Mouse (Mus musculus) embryonic facial prominence, embryonic 15.5 days (tissue): ENCODE results near the gene Palld. TPM values are rescaled to one million over a fixed set of nuclear protein-coding genes. Genes with fewer than 3 reads are reported as not detected.
A peak's percentile ranks its signal among the peaks of the same experiment; 100 is the strongest.

ENCODE experiments used
- ATAC-seq: fragments of 200-750 bp; cut with Nextera tagmentation; 2 replicates; pipeline ENCODE4 v1.8.0; 2017; ENCODE audit warnings: low read depth, moderate TSS enrichment; ENCODE audit not compliant: insufficient number of reproducible peaks, low FRiP score, low TSS enrichment
- H3K27ac ChIP-seq: fragments of 300-500 bp; sonication (generic); replicated peaks from 2 replicates; pipeline ENCODE4 v1.5.1; 2015; ENCODE audit warnings: mild to moderate bottlenecking, inconsistent platforms
- H3K27me3 ChIP-seq: fragments of 300-500 bp; sonication (generic); 2 replicates; pipeline ENCODE4 v1.6.1; 2015; ENCODE audit warnings: inconsistent platforms
- H3K36me3 ChIP-seq: fragments of 300-500 bp; sonication (generic); 2 replicates; pipeline ENCODE4 v1.6.1; 2015; ENCODE audit warnings: mild to moderate bottlenecking, inconsistent platforms
- H3K4me1 ChIP-seq: fragments of 300-500 bp; sonication (generic); 2 replicates; pipeline ENCODE4 v1.6.1; 2015; ENCODE audit warnings: inconsistent platforms
- H3K4me2 ChIP-seq: fragments of 300-500 bp; sonication (generic); replicated peaks from 2 replicates; pipeline ENCODE4 v1.6.1; 2015; ENCODE audit warnings: mild to moderate bottlenecking, inconsistent platforms
- H3K4me3 ChIP-seq: fragments of 300-500 bp; sonication (generic); replicated peaks from 2 replicates; pipeline ENCODE4 v1.5.1; 2015; ENCODE audit warnings: mild to moderate bottlenecking, inconsistent platforms
- H3K9ac ChIP-seq: fragments of 300-500 bp; sonication (generic); 2 replicates; pipeline ENCODE4 v1.6.1; 2015; ENCODE audit warnings: inconsistent platforms
- H3K9me3 ChIP-seq: fragments of 300-500 bp; sonication (generic); replicated peaks from 2 replicates; pipeline ENCODE4 v1.6.1; 2016; ENCODE audit warnings: inconsistent platforms
- WGBS: fragments of 180-500 bp; shearing (Covaris S2); methylation state at CpG from one replicate; pipeline ENCODE4 v1.1.7; 2015; 5-methylcytosine and 5-hydroxymethylcytosine counted together
- polyA plus RNA-seq: library from polyadenylated mRNA; unstranded; fragments of >200 nt; fragmentation: Nextera tagmentation; extraction: Ambion mirVana; gene quantifications from 2 replicates; pipeline ENCODE4 v1.2.1, GENCODE M21; 2015

The Palld gene
- polyA plus RNA-seq, 1 experiment from 2014 or later, result 141 TPM

DNA sequence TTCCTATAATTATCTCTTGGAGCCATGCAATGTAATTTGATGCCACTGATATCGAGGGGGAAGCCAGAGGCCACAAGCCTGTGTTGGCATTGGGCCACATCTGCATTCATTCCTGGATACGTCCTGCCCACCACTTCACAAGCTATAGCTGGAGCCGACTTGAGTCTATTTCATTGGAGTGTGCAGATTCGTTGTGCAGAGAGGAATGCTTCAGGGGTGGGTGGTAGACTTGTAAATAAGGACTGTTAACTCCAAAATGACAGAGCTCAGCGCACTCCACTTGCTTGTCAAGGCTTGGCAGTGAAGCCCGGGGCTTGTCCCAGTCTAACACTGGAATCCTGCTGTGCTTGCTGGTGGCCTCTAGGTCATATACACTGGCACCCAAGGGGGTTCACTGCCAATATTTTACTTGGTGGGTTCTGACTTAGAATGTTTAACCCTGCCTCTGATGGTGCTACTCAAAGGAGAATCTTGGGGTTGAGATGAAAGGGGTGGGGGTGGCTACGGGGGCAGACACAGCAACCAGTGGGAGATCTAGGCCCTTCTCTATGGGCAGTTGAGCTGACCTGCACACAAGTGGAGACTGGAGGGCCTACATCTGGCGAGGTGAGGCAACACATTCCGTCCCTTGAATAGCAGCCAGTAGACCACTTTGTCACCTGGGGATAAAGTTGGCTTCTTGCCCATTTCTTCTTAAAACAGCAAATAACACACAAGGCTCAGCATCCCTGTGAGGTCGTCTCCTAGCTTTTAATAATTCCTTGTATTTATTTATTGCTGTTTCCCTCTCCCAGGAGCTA, 157.1 kb downstream of the Palld start:
- peak; percentile 67 for ATAC-seq
- peaks cover 25% of the 10 kb centered on the region for H3K4me1 ChIP-seq
- peaks cover 4% of the 10 kb centered on the region; the same call in 1 of the 2 replicates for H3K36me3 ChIP-seq
- no peak overlapping the region for H3K9ac ChIP-seq
- 32% methylated on average over 10 of the region's 10 CpGs for WGBS
- H3K4me2 ChIP-seq, result no peak overlapping the region
- H3K4me3 ChIP-seq, result no peak overlapping the region
- no peaks in the 10 kb centered on the region for H3K9me3 ChIP-seq
- H3K27ac ChIP-seq, result peak overlapping the region; percentile 63
- no peaks in the 10 kb centered on the region for H3K27me3 ChIP-seq

DNA sequence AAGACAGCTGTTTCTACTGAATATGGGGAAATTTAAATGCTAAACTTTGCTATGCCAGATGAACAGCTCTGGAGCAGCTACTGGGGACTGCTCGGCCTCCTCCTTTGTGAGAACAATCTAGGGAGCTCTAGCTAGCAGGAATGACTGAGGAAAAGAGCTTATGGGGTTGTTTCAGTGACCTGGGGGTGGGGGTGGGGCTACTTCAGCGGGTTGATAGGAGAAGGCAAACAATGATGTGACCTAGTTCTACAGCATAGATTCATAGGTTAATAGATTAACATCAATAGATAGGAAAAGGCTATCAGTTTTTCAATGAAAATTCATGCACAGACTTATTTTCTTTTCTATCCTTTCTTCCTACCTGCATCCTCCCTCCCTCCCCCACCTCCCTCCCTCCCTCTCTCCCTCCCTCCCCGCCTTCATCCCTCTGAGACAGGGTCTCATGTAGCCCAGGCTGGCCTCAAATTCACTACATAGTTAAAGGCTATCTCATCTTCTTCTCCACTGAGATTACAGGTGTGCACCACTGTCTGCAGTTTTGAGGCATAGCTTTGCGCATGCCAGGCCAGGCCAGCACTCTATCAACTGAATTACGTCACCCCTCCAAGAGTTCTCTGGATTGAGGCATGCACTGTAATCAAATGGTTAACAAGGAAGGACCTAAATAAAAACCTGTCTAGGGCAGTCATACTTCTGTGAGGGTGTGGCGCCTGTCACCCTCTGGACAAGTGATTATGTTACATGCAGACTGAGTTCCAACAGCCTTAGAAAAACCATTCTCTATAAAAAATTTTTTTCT, 158.5 kb downstream of the Palld start:
- no peak for ATAC-seq

DNA sequence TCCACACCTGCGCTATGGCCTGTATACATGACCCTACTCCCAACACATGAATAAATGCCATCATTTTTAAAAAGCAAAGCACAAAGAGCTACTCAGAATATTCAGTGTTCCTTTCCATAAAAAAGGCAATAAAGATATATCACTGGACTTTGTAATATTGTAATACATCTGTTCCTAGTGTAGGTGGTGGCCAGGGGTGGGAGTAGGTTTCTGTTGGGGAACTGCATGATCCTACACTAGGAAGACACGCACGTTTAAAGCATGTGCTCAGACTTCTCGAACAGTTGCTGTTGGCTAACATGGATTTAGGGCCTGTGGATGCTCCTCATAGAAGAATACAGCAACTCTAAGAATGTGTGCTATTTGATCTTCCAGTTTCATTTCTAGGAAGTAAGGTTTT, 165.0 kb downstream of the Palld start:
- H3K4me1 ChIP-seq, result 0 out of 2 replicates have a peak, but pooled peaks cover 10% of the 10 kb centered on the region
- no peak overlapping the region for H3K9ac ChIP-seq
- ATAC-seq, result no peak
- H3K4me3 ChIP-seq, result no peak overlapping the region
- no peaks in the 10 kb centered on the region; the same call in 1 of the 2 replicates for H3K36me3 ChIP-seq
- no peaks in the 10 kb centered on the region for H3K27me3 ChIP-seq
- 78% methylated on average over 4 of the region's 4 CpGs for WGBS
- H3K4me2 ChIP-seq, result no peak overlapping the region
- no peak overlapping the region for H3K27ac ChIP-seq
- no peaks in the 10 kb centered on the region for H3K9me3 ChIP-seq

More for the DNA sequence above, 158.5 kb downstream of the Palld start:
- Histone ChIP-seq H3K27me3 (no peaks in the 10 kb centered on the region), H3K4me3 (no peak overlapping the region), H3K9ac (no peak overlapping the region), H3K4me2 (no peak overlapping the region), H3K9me3 (no peaks in the 10 kb centered on the region), H3K27ac (no peak overlapping the region), H3K36me3 (no peaks in the 10 kb centered on the region), H3K4me1 (peaks cover 25% of the 10 kb centered on the region)
- WGBS, result 65% methylated on average over 6 of the region's 6 CpGs

DNA sequence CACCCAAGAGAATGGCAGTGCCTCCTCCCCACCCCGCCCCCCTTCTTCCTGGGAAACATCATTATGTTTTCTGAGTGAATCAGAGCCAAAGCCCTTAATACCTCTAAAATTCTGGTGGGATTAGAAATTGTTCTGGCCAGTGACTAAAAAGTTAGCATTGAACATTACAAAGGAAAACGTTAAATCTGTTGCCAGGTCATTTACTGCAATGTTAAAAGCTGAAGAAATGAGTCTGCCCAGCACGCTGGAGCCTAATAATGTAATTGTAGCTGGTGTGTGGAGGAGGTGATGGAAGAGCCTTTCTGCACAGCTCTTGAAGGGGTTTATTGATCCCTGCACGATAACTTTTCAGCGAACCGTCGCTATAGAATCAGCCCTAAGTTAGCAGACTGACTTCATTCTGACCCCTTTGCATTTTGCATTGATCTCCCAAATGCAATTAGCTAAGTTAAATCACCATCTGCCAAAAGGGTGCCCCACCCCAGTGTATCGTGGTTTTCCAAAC, 165.7 kb downstream of the Palld start:
- no peak overlapping the region for H3K4me3 ChIP-seq
- no peak overlapping the region for H3K9ac ChIP-seq
- H3K4me1 ChIP-seq, result 0 out of 2 replicates have a peak, but pooled peaks cover 10% of the 10 kb centered on the region
- no peak overlapping the region for H3K4me2 ChIP-seq
- no peak for ATAC-seq
- no peaks in the 10 kb centered on the region for H3K27me3 ChIP-seq
- H3K9me3 ChIP-seq, result no peaks in the 10 kb centered on the region
- 74% methylated on average over 8 of the region's 8 CpGs for WGBS
- no peaks in the 10 kb centered on the region; the same call in 1 of the 2 replicates for H3K36me3 ChIP-seq
- no peak overlapping the region for H3K27ac ChIP-seq

DNA sequence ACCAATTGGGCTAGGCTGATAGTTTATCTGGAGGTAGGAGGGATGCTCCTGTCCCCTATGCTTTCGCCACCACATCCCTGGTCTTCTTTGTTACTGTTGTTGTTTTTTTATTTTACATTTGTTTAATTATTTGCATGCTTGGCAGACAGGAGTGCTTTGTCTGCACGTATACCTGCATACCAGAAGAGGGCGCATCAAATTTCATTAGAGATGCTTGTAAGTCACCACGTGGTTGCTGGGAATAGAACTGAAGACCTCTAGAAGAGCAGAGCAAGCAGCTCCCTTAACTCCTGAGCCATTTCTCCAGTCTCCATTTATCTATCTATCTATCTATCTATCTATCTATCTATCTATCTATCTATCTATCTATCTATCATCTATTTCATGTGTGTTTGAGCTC, 166.4 kb downstream of the Palld start:
- 52% methylated on average over 4 of the region's 4 CpGs for WGBS
- Histone ChIP-seq H3K36me3 (peaks cover 1% of the 10 kb centered on the region; the same call in 1 of the 2 replicates), H3K27me3 (no peaks in the 10 kb centered on the region), H3K4me1 (peaks cover 14% of the 10 kb centered on the region), H3K9me3 (no peaks in the 10 kb centered on the region), H3K27ac (no peak overlapping the region), H3K4me2 (no peak overlapping the region), H3K4me3 (no peak overlapping the region), H3K9ac (no peak overlapping the region)
- ATAC-seq, result no peak

DNA sequence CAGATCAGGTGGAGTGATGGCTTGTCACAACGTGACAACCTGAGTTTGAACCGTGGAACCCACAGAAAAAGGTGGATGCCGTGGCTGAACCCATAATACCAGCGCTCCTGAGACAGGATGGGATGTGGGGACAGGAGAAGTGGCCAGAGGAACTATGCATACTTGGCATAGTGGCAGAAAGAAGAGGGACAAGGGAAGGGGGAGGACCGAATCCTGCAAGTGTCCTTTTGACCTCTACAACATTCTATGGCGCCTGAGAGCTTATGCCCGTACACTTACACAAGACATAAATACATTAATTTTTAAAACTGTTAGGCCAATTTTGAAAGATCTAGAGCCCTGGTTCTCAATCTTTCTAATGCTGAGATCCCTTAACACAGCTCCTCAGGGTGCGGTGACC, 168.3 kb downstream of the Palld start:
- no peak overlapping the region for H3K9ac ChIP-seq
- no peaks in the 10 kb centered on the region for H3K27me3 ChIP-seq
- WGBS, result 92% methylated on average over 8 of the region's 8 CpGs
- H3K9me3 ChIP-seq, result no peaks in the 10 kb centered on the region
- H3K4me3 ChIP-seq, result no peak overlapping the region
- peaks cover 3% of the 10 kb centered on the region; the same call in 1 of the 2 replicates for H3K36me3 ChIP-seq
- no peak for ATAC-seq
- H3K27ac ChIP-seq, result no peak overlapping the region
- H3K4me1 ChIP-seq, result peaks cover 21% of the 10 kb centered on the region
- H3K4me2 ChIP-seq, result no peak overlapping the region

DNA sequence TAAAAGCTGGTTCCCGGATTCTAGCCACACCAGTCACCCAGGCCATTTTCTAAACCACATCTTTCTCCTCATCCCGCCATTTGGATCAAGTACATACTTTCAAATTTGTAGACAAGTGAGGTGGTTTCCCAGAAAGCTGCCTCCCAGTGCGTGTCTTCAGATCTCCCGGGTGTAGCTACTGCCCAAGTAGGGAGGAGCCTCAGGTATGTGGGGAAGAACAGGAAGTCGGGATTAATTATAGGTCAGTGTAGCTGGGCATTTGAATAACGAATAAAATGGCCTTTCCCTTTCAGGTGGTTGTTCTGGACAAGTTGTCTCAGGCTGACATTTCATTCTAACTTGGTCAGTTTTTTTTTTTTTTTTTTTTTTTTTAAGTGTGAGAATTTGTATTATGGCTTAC, 170.3 kb downstream of the Palld start:
- no peak for ATAC-seq
- Histone ChIP-seq H3K9ac (no peak overlapping the region), H3K4me3 (no peak overlapping the region), H3K4me2 (no peak overlapping the region), H3K36me3 (0 out of 2 replicates have a peak, but pooled peaks cover 3% of the 10 kb centered on the region), H3K27ac (no peak overlapping the region), H3K27me3 (no peaks in the 10 kb centered on the region), H3K4me1 (peaks cover 26% of the 10 kb centered on the region), H3K9me3 (no peaks in the 10 kb centered on the region)
- 62% methylated on average over 6 of the region's 6 CpGs for WGBS

DNA sequence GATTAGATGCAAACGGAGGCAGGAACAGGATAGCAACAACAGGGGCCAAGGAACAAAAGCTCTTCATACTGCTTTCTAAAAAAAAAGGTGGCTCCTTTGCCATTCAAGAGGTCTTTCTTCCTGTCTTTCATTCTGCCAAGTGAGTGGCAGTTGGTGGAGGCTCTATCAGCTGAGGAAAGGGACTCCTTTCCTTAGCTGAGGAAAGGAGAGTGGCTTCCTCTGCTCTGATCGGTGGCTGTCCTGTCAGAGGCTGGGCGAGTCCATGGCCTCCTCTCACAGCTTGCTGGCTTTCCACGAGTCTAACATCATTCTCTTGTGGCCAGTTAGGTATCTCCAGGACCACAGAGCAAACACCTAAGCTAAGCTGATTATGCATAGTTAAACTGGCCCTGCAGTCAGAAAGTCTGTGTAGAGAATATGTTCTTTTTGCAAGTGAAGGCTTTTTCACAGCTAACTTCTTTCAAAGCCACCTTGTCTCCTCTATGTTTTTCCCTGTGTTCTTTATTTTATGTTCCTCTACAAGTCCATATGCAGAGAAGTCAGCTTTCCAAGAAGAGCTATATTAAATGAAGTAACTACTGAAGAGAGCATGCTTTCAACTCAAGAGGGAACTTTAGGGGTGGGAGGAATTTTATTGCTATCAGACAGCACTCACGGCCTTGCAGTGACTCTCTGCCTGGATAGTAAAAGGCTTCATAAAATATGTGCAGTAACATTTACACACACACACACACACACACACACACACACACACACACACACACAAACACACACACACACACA, 171.0 kb downstream of the Palld start:
- H3K4me2 ChIP-seq, result no peak overlapping the region
- H3K4me3 ChIP-seq, result no peak overlapping the region
- H3K36me3 ChIP-seq, result 0 out of 2 replicates have a peak, but pooled peaks cover 3% of the 10 kb centered on the region
- H3K27ac ChIP-seq, result peak overlapping the region; percentile 39; the same call in 1 of the 2 replicates
- H3K4me1 ChIP-seq, result peaks cover 19% of the 10 kb centered on the region
- H3K9me3 ChIP-seq, result no peaks in the 10 kb centered on the region
- no peaks in the 10 kb centered on the region for H3K27me3 ChIP-seq
- no peak overlapping the region for H3K9ac ChIP-seq
- ATAC-seq, result no peak
- 67% methylated on average over 5 of the region's 5 CpGs for WGBS

DNA sequence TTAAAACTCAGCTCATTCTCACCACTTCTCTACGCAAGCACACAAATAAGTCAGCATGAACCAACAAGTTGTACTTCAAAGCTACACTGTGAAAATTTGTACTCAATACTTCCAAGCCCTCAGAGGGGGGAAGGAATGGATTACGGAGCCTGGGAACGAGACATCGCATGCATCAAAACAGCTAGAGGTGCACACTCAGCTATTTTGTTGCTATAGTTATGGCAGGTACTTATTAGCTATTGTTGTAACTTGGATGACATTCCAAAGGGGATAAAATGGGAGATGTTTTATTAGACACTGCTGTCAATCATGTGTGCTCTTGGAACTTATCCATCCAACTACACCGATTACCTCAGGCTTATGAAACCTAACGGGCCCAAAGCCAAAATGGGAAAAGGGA, 171.8 kb downstream of the Palld start:
- Histone ChIP-seq H3K27ac (no peak overlapping the region), H3K36me3 (0 out of 2 replicates have a peak, but pooled peaks cover 3% of the 10 kb centered on the region), H3K9me3 (no peaks in the 10 kb centered on the region), H3K4me1 (peaks cover 18% of the 10 kb centered on the region), H3K4me2 (no peak overlapping the region), H3K27me3 (no peaks in the 10 kb centered on the region), H3K9ac (no peak overlapping the region), H3K4me3 (no peak overlapping the region)
- no peak for ATAC-seq
- WGBS, result 62% methylated on average over 6 of the region's 6 CpGs

DNA sequence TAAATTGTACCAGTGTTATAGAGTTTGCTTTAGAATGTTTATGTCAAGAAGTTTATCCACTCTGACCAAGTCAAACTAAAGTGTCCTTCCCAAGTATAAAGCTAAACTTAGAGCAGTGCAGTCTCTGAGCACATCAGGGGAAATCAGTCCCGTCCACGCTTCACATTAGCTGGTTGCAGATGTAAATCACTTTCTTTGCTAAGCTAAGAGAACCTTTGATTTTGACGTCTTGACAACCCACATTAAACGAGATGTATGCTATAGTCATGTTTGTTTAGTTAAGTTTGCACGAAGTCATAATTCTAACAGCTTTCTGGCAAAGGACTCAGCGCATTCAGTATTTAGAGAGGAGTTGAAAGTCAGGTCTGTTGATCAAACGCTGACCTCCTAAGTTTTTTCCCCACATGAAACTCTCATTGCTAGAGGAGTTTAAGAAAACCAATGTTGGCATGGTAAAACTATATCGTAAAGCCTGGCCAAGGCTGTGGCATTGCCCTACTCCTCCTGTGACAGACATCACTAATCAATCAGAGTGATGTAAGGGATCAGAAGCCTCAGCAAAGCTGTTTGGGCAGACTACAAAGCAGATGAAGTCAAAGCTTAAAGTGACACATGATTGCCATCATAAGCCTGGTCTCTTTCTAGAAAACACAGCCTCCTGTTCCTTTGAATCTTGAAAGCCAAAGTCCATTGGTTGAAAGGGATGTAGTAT, 177.0 kb downstream of the Palld start:
- Histone ChIP-seq H3K27me3 (no peaks in the 10 kb centered on the region), H3K27ac (no peak overlapping the region), H3K9me3 (no peaks in the 10 kb centered on the region), H3K9ac (no peak overlapping the region), H3K4me2 (no peak overlapping the region), H3K4me1 (peaks cover 12% of the 10 kb centered on the region), H3K36me3 (no peaks in the 10 kb centered on the region), H3K4me3 (no peak overlapping the region)
- 58% methylated on average over 8 of the region's 8 CpGs for WGBS
- no peak for ATAC-seq
